Mouse (Mus musculus) CH12.LX (cell line): ENCODE measurements around the gene H2-Aa. TPM values are rescaled to one million over a fixed set of nuclear protein-coding genes. Genes with fewer than 3 reads are reported as not detected.
A peak's percentile ranks its signal among the peaks of the same experiment; 100 is the strongest.

ENCODE experiments used
- DNase-seq: peaks from one replicate; pipeline ENCODE4 v3.0.0-alpha.2; 2013; ENCODE audit errors: extremely low read depth
- H3K27ac ChIP-seq: 2 replicates; pipeline ENCODE4 v1.5.1; 2012; ENCODE audit warnings: low read depth, mild to moderate bottlenecking, control low read depth, moderate library complexity; ENCODE audit not compliant: insufficient read depth
- H3K27me3 ChIP-seq: replicated peaks from 2 replicates; pipeline ENCODE3; 2012; ENCODE audit warnings: inconsistent platforms
- H3K36me3 ChIP-seq, 2 experiments: replicated peaks in 1 of 2; 2 replicates each; pipeline versions ENCODE3 to v1.6.1; 2012; ENCODE audit warnings: inconsistent platforms in 1 of 2, low read length in 1 of 2, mild to moderate bottlenecking in 1 of 2, mixed read lengths in 1 of 2, moderate library complexity in 1 of 2; ENCODE audit not compliant: control insufficient read depth in 1 of 2, insufficient read depth in 1 of 2
- H3K4me1 ChIP-seq, 2 experiments: 2 replicates each; pipeline ENCODE4 v1.6.1; 2012; ENCODE audit warnings: inconsistent platforms in 1 of 2, moderate library complexity in 1 of 2; ENCODE audit not compliant: insufficient read depth in 2 of 2, control insufficient read depth in 1 of 2
- H3K4me2 ChIP-seq: 2 replicates; pipeline ENCODE4 v1.6.1; 2012; ENCODE audit warnings: low read depth, mild to moderate bottlenecking, control low read depth; ENCODE audit not compliant: poor library complexity, insufficient read depth, severe bottlenecking
- H3K4me3 ChIP-seq, 3 experiments: fragments of 150-350 bp in 1 of 3; sonication (generic) in 1 of 3; replicated peaks in 1 of 3; 2 replicates each; pipeline versions ENCODE3 to v1.5.1; 2011 to 2012; ENCODE audit warnings: low read depth in 2 of 3, low read length in 2 of 3, mild to moderate bottlenecking in 2 of 3, moderate library complexity in 2 of 3, control low read depth in 1 of 3, improper control_type of control experiment in 1 of 3, inconsistent platforms in 1 of 3, mixed read lengths in 1 of 3; ENCODE audit not compliant: poor library complexity in 1 of 3
- H3K79me2 ChIP-seq: replicated peaks from 2 replicates; pipeline ENCODE4 v1.6.1; 2012; ENCODE audit warnings: mild to moderate bottlenecking, moderate library complexity; ENCODE audit not compliant: control insufficient read depth, poor library complexity, insufficient read depth, severe bottlenecking; ENCODE audit errors: extremely low read depth
- H3K9ac ChIP-seq: 2 replicates; pipeline ENCODE4 v1.6.1; 2012; ENCODE audit warnings: low read depth, mild to moderate bottlenecking, control low read depth, moderate library complexity; ENCODE audit not compliant: insufficient read depth
- H3K9me3 ChIP-seq: replicated peaks from 2 replicates; pipeline ENCODE3; 2012; ENCODE audit warnings: low read length, inconsistent platforms, mixed read lengths
- BHLHE40 ChIP-seq: IDR thresholded peaks from 2 replicates; pipeline ENCODE4 v1.6.1; 2011; ENCODE audit warnings: mild to moderate bottlenecking, low read depth, low read length, improper control_type of control experiment
- CHD1 ChIP-seq: IDR thresholded peaks from 2 replicates; pipeline ENCODE4 v1.6.1; 2012; ENCODE audit warnings: low read depth, low read length, improper control_type of control experiment, inconsistent platforms
- CTCF ChIP-seq, 2 experiments: IDR thresholded peaks in 1 of 2; conservative IDR thresholded peaks in 1 of 2; 2 replicates each; pipeline ENCODE4 v1.5.1; 2011 to 2012; ENCODE audit warnings: low read depth in 2 of 2, low read length in 2 of 2, improper control_type of control experiment in 1 of 2, inconsistent platforms in 1 of 2, mild to moderate bottlenecking in 1 of 2, moderate library complexity in 1 of 2
- ETS1 ChIP-seq: conservative IDR thresholded peaks from 2 replicates; pipeline ENCODE4 v1.6.1; 2012; ENCODE audit warnings: low read depth, mild to moderate bottlenecking, inconsistent platforms, low read length, improper control_type of control experiment, moderate library complexity
- JUN ChIP-seq: IDR thresholded peaks from 2 replicates; pipeline ENCODE4 v1.6.1; 2011; ENCODE audit warnings: low read depth, mild to moderate bottlenecking, low read length, improper control_type of control experiment, moderate library complexity; ENCODE audit not compliant: insufficient read depth
- MAX ChIP-seq: IDR thresholded peaks from 2 replicates; pipeline ENCODE4 v1.6.1; 2011; ENCODE audit warnings: low read length, improper control_type of control experiment
- MAZ ChIP-seq: IDR thresholded peaks from 2 replicates; pipeline ENCODE4 v1.6.1; 2012; ENCODE audit warnings: low read depth, mild to moderate bottlenecking, inconsistent platforms, low read length, improper control_type of control experiment, moderate library complexity
- NELFE ChIP-seq: IDR thresholded peaks from 2 replicates; pipeline ENCODE4 v1.6.1; 2011; ENCODE audit warnings: low read depth, low read length, improper control_type of control experiment
- PAX5 ChIP-seq: IDR thresholded peaks from 2 replicates; pipeline ENCODE4 v1.6.1; 2012; ENCODE audit warnings: low read length, inconsistent platforms, mixed read lengths
- POLR2AphosphoS2 ChIP-seq: IDR thresholded peaks from 2 replicates; pipeline ENCODE4 v1.6.1; 2011; ENCODE audit warnings: low read depth, low read length, improper control_type of control experiment
- RAD21 ChIP-seq: IDR thresholded peaks from 2 replicates; pipeline ENCODE4 v1.6.1; 2011; ENCODE audit warnings: low read depth, mild to moderate bottlenecking, low read length, improper control_type of control experiment, moderate library complexity
- SIN3A ChIP-seq: IDR thresholded peaks from 2 replicates; pipeline ENCODE4 v1.6.1; 2012; ENCODE audit warnings: low read length, improper control_type of control experiment, inconsistent platforms
- TBP ChIP-seq: conservative IDR thresholded peaks from 2 replicates; pipeline ENCODE4 v1.6.1; 2011; ENCODE audit warnings: low read depth, low read length, improper control_type of control experiment
- TCF12 ChIP-seq: IDR thresholded peaks from 2 replicates; pipeline ENCODE4 v1.6.1; 2014; ENCODE audit warnings: low read depth, mild to moderate bottlenecking, inconsistent platforms, low read length, improper control_type of control experiment
- USF2 ChIP-seq: conservative IDR thresholded peaks from 2 replicates; pipeline ENCODE4 v1.6.1; 2011; ENCODE audit warnings: low read depth, low read length, improper control_type of control experiment
- ZKSCAN1 ChIP-seq: IDR thresholded peaks from 2 replicates; pipeline ENCODE4 v1.6.1; 2012; ENCODE audit warnings: low read depth, inconsistent platforms, low read length, improper control_type of control experiment, borderline replicate concordance
- ZMIZ1 ChIP-seq: IDR thresholded peaks from 2 replicates; pipeline ENCODE4 v1.6.1; 2012; ENCODE audit warnings: low read depth, mild to moderate bottlenecking, inconsistent platforms, low read length, improper control_type of control experiment
- ZNF384 ChIP-seq: IDR thresholded peaks from 2 replicates; pipeline ENCODE4 v1.6.1; 2012; ENCODE audit warnings: low read depth, low read length, improper control_type of control experiment, inconsistent platforms
- dilution Hi-C: fragments of 300-500 bp; cut with MboI; formaldehyde crosslinking; loops from 2 replicates; pipeline ENCODE4 v1.14.3; 2020; ENCODE audit warnings: low sequenced_read_pairs; ENCODE audit not compliant: extremely low pct_unique_long_range_greater_than_20kb, extremely low pct_ligation_motif_present
- in situ Hi-C: fragments of 300-500 bp; cut with MboI; formaldehyde crosslinking; loops from 3 replicates; pipeline ENCODE4 v1.14.3; 2019; ENCODE audit warnings: low sequenced_read_pairs, low pct_ligation_motif_present, low pct_unique_long_range_greater_than_20kb, mixed read lengths
- polyA plus RNA-seq: library from polyadenylated mRNA; unstranded; fragments of >175 nt; gene quantifications from 2 replicates; pipeline ENCODE4 v1.2.1, GENCODE M21; 2012; ENCODE audit warnings: low read depth; ENCODE audit not compliant: insufficient read length
- total RNA-seq, 2 experiments: library from RNA; depleted of rRNA; stranded (reverse); fragments of 300-350 nt in 1 of 2; fragments of >200 nt in 1 of 2; gene quantifications; 2 replicates each; pipeline ENCODE4 v1.2.3; 2012 to 2014

The H2-Aa gene
- total and polyA plus RNA-seq, 3 experiments = 385 to 958 (median 488) TPM

- Histone ChIP-seq H3K27me3 (no peaks in the 10 kb centered on the region), H3K36me3 (peaks cover 10 to 47% of the 10 kb centered on the region in 2 experiments), H3K4me2 (no peak overlapping the region), H3K9me3 (peaks cover 3% of the 10 kb centered on the region), H3K79me2 (peaks cover 4% of the 10 kb centered on the region; the same call in 1 of the 2 replicates), H3K9ac (no peak overlapping the region), H3K4me1 (peaks cover 7 to 21% of the 10 kb centered on the region in 2 experiments; a peak in 3 of 4 replicates), H3K4me3 (peak overlapping the region in 2 of 3 experiments; percentile 4 to 38), H3K27ac (no peak overlapping the region)
- dilution Hi-C loops = no loop called here
- TF ChIP-seq SIN3A = no peak
- TF ChIP-seq TBP = no peak
- no peak for TF ChIP-seq RAD21
- TF ChIP-seq USF2 = no peak
- TF ChIP-seq MAX = no peak
- TF ChIP-seq ETS1 = no peak
- TF ChIP-seq ZKSCAN1 = no peak
- no peak for TF ChIP-seq NELFE
- in situ Hi-C loops = no loop called here
- no peak for DNase-seq
Observed at GRCm38 (mm10) chr17:34285371-34285770, 2.3 kb downstream of the H2-Aa start.

DNA sequence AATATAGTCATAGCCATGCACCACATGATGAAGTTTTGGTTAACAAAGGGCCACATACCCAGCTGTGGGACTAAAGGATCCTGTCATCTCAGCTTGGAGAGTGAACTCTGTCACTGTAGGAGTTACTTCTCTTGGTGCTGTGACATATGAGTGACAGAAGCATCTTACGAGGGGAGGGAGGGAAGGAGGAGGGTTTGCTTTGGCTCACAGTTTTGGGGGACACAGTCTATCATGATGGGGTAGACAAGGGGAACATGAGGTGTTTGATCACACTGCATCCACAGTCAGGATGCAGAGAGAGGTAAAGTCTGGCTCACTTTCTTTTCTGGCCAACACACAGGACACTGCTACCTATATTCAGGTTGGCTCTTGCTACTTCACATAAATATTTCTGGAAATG is 5.8 kb downstream of the H2-Aa start:
- Histone ChIP-seq H3K36me3 (peaks cover 10 to 47% of the 10 kb centered on the region in 2 experiments), H3K4me1 (peaks cover 4 to 8% of the 10 kb centered on the region in 2 experiments; a peak in 3 of 4 replicates), H3K4me2 (no peak overlapping the region), H3K27me3 (no peaks in the 10 kb centered on the region), H3K4me3 (no peak overlapping the region), H3K27ac (no peak overlapping the region), H3K9ac (no peak overlapping the region), H3K79me2 (peaks cover 2% of the 10 kb centered on the region; the same call in 1 of the 2 replicates), H3K9me3 (peaks cover 1% of the 10 kb centered on the region)
- DNase-seq = no peak
- in situ Hi-C loops = no loop called here
- dilution Hi-C loops = no loop called here
- TF ChIP-seq POLR2AphosphoS2 = 0 out of 2 replicates have a peak, but pooled peaks have one; percentile 42
- TF ChIP-seq TCF12 = no peak

DNA sequence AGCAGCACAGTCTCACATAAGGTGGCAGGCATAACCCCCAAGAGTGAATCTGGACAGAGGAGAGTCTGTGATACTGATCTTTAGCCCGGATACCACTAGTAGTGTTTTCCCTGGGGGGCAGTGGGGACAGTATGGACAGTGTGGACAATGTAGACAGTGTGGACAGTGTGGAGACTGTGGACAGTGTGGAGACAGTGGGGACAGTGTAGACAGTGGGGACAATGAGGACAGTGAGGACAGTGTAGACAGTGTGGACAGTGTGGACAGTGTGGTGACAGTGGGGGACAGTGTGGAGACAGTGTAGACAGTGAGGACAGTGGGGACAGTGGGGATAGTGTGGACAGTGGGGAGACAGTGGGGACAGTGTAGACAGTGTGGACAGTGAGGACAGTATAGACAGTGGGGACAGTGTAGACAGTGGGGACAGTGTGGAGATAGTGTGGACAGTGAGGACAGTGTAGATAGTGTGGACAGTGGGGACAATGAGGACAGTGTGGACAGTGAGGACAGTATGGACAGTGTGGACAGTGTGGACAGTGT is 7.1 kb downstream of the H2-Aa start:
- in situ Hi-C loops = no loop called here
- DNase-seq = no peak
- H3K27ac ChIP-seq = no peak overlapping the region

More for the DNA sequence above, 7.1 kb downstream of the H2-Aa start:
- H3K79me2 ChIP-seq = peaks cover 2% of the 10 kb centered on the region; the same call in 1 of the 2 replicates
- H3K9ac ChIP-seq = no peak overlapping the region
- H3K36me3 ChIP-seq = peaks cover 10 to 44% of the 10 kb centered on the region in 2 experiments
- H3K9me3 ChIP-seq = peaks cover 4% of the 10 kb centered on the region
- no peak overlapping the region for H3K4me2 ChIP-seq
- peaks cover 4 to 8% of the 10 kb centered on the region in 2 experiments; a peak in 3 of 4 replicates for H3K4me1 ChIP-seq
- no peak for TF ChIP-seq CTCF (conservative IDR thresholded peaks at IDR 0.05 in 1 of 2, IDR thresholded peaks at IDR 0.05 in 1 of 2; ENCODE audit: low read depth in 2 of 2, low read length in 2 of 2)
- TF ChIP-seq ZNF384 = no peak
- no peak for TF ChIP-seq ETS1
- TF ChIP-seq SIN3A = no peak
- no peak for TF ChIP-seq JUN
- no peak for TF ChIP-seq POLR2AphosphoS2
- TF ChIP-seq MAZ = no peak
- TF ChIP-seq CHD1 = no peak
- no peak for TF ChIP-seq PAX5
- TF ChIP-seq ZMIZ1 = no peak
- no peak for TF ChIP-seq BHLHE40
- no peak for TF ChIP-seq USF2
- dilution Hi-C loops = no loop called here
- H3K27me3 ChIP-seq = no peaks in the 10 kb centered on the region
- H3K4me3 ChIP-seq = no peak overlapping the region
